8 mouse cellular contexts compared by ENCODE assay signal in genomic region chr9:32823439-32824133, GRCm38 (mm10).
DNase-seq lines count a peak whose midpoint lies in the region; ATAC-seq lines count a peak whose summit lies in the region.

No protein-coding gene starts in this region.

- ATAC-seq in intestine, embryonic 15.5 days = peak; percentile 62
- ATAC-seq in granulocyte monocyte progenitor cell, adult 5-6 weeks (replicated peaks; ENCODE audit: poor library complexity, severe bottlenecking) = no peak

- no peak overlapping the region for H3K27ac ChIP-seq in intestine, embryonic 15.5 days

- 33% methylated on average over 8 of the region's 8 CpGs for WGBS in intestine, embryonic 15.5 days

- H3K36me3 ChIP-seq in intestine, embryonic 15.5 days = no peaks in the 10 kb centered on the region

- intact Hi-C loops in heart, postnatal 10 days (cut with DNase I) = no loop called here

- H3K4me2 ChIP-seq in intestine, embryonic 15.5 days (replicated peaks) = no peak overlapping the region

- DNase-seq in heart, adult 11 months = peak; percentile 50
- no peak for DNase-seq in heart, postnatal 10 days
- DNase-seq in lung, postnatal 10 days = peak; percentile 37
- DNase-seq in lung, adult 18-20 months = no peak
- DNase-seq in ovary, postnatal 14 days (ENCODE audit: low spot score) = no peak
- DNase-seq in right cerebral cortex, adult 18-20 months = no peak

- H3K9ac ChIP-seq in intestine, embryonic 15.5 days = no peak overlapping the region

- H3K4me3 ChIP-seq in intestine, embryonic 15.5 days (replicated peaks) = no peak overlapping the region

- H3K9me3 ChIP-seq in intestine, embryonic 15.5 days = no peaks in the 10 kb centered on the region

- 0 out of 2 replicates have a peak, but pooled peaks cover 2% of the 10 kb centered on the region for H3K4me1 ChIP-seq in intestine, embryonic 15.5 days (replicated peaks)

- H3K27me3 ChIP-seq in intestine, embryonic 15.5 days (replicated peaks) = no peaks in the 10 kb centered on the region

Comparison
In these comparisons a context has a peak if more than half of its experiments do, and no peak if none do; other contexts are left out.
1. DNase-seq: peak in heart, adult 11 months (single experiment) and lung, postnatal 10 days (single experiment); none in heart, postnatal 10 days (0 of 2), lung, adult 18-20 months (0 of 2), ovary, postnatal 14 days (single experiment) and right cerebral cortex, adult 18-20 months (single experiment).